Mouse (Mus musculus): ENCODE results near the gene Zscan10. TPM values are rescaled to one million over a fixed set of nuclear protein-coding genes. Genes with fewer than 3 reads are reported as not detected.

Zscan10 gene
- polyA plus RNA-seq, 1 experiment from 2014 or later = not detected

GRCm38 (mm10) chr17:23599605-23600063 lies 1.0 kb upstream of the Zscan10 start:
- whole genome bisulfite sequencing = 45% methylated on average over 7 of the region's 7 CpGs
- Histone ChIP-seq H3K4me2 (ENCODE audit: low read depth) (peak overlapping the region; percentile 67), H3K36me3 (ENCODE audit: control insufficient read depth, insufficient read depth, low read length) (no peaks in the 10 kb centered on the region), H3K27me3 (ENCODE audit: control insufficient read depth, insufficient read depth, low read length) (no peaks in the 10 kb centered on the region), H3K4me1 (ENCODE audit: control insufficient read depth, insufficient read depth, low read length) (no peaks in the 10 kb centered on the region), H3K9me3 (ENCODE audit: control insufficient read depth, low read length) (no peaks in the 10 kb centered on the region), H3K9ac (ENCODE audit: low read length) (peak overlapping the region; percentile 56; the same call in 1 of the 2 replicates), H3K27ac (ENCODE audit: low read depth, low read length) (no peak overlapping the region), H3K4me3 (ENCODE audit: low read depth, low read length) (peak overlapping the region; percentile 32)
- no peak for DNase-seq (ENCODE audit: low spot score)
- ATAC-seq (ENCODE audit: insufficient read depth, low FRiP score, low TSS enrichment) = no peak

GRCm38 (mm10) chr17:23601836-23602585 lies 1.4 kb downstream of the Zscan10 start:
- no peak overlapping the region for H3K4me2 ChIP-seq (ENCODE audit: low read depth)
- no peak overlapping the region for H3K4me3 ChIP-seq (ENCODE audit: low read depth, low read length)
- no peaks in the 10 kb centered on the region for H3K4me1 ChIP-seq (ENCODE audit: control insufficient read depth, insufficient read depth, low read length)
- H3K36me3 ChIP-seq (ENCODE audit: control insufficient read depth, insufficient read depth, low read length) = no peaks in the 10 kb centered on the region
- ATAC-seq (ENCODE audit: insufficient read depth, low FRiP score, low TSS enrichment) (no peak), DNase-seq (ENCODE audit: low spot score) (no peak)
- H3K27me3 ChIP-seq (ENCODE audit: control insufficient read depth, insufficient read depth, low read length) = no peaks in the 10 kb centered on the region
- no peak overlapping the region for H3K9ac ChIP-seq (ENCODE audit: low read length)
- no peak overlapping the region for H3K27ac ChIP-seq (ENCODE audit: low read depth, low read length)
- 51% methylated on average over 10 of the region's 10 CpGs for WGBS
- no peaks in the 10 kb centered on the region for H3K9me3 ChIP-seq (ENCODE audit: control insufficient read depth, low read length)

GRCm38 (mm10) chr17:23603077-23603476 lies 2.4 kb downstream of the Zscan10 start:
- Histone ChIP-seq H3K4me3 (ENCODE audit: low read depth, low read length) (no peak overlapping the region), H3K9me3 (ENCODE audit: control insufficient read depth, low read length) (no peaks in the 10 kb centered on the region), H3K36me3 (ENCODE audit: control insufficient read depth, insufficient read depth, low read length) (no peaks in the 10 kb centered on the region), H3K27me3 (ENCODE audit: control insufficient read depth, insufficient read depth, low read length) (no peaks in the 10 kb centered on the region), H3K4me2 (ENCODE audit: low read depth) (no peak overlapping the region), H3K4me1 (ENCODE audit: control insufficient read depth, insufficient read depth, low read length) (no peaks in the 10 kb centered on the region), H3K9ac (ENCODE audit: low read length) (no peak overlapping the region), H3K27ac (ENCODE audit: low read depth, low read length) (no peak overlapping the region)
- 33% methylated on average over 8 of the region's 8 CpGs for WGBS
- DNase-seq (ENCODE audit: low spot score) (no peak), ATAC-seq (ENCODE audit: insufficient read depth, low FRiP score, low TSS enrichment) (no peak)

GRCm38 (mm10) chr17:23603542-23603941 lies 2.9 kb downstream of the Zscan10 start:
- Histone ChIP-seq H3K9me3 (ENCODE audit: control insufficient read depth, low read length) (no peaks in the 10 kb centered on the region), H3K4me1 (ENCODE audit: control insufficient read depth, insufficient read depth, low read length) (no peaks in the 10 kb centered on the region), H3K27me3 (ENCODE audit: control insufficient read depth, insufficient read depth, low read length) (no peaks in the 10 kb centered on the region), H3K36me3 (ENCODE audit: control insufficient read depth, insufficient read depth, low read length) (no peaks in the 10 kb centered on the region), H3K4me2 (ENCODE audit: low read depth) (no peak overlapping the region), H3K9ac (ENCODE audit: low read length) (no peak overlapping the region), H3K4me3 (ENCODE audit: low read depth, low read length) (no peak overlapping the region), H3K27ac (ENCODE audit: low read depth, low read length) (no peak overlapping the region)
- WGBS = 67% methylated on average over 2 of the region's 2 CpGs
- ATAC-seq (ENCODE audit: insufficient read depth, low FRiP score, low TSS enrichment) = no peak
- peak; percentile 32 for DNase-seq (ENCODE audit: low spot score)

- WGBS = 83% methylated on average over 7 of the region's 7 CpGs
These were observed 3.7 kb downstream of the Zscan10 start for GRCm38 (mm10) chr17:23604394-23604793.

GRCm38 (mm10) chr17:23605220-23605619 lies 4.6 kb downstream of the Zscan10 start:
- H3K9me3 ChIP-seq (ENCODE audit: control insufficient read depth, low read length) = no peaks in the 10 kb centered on the region
- no peak overlapping the region for H3K4me2 ChIP-seq (ENCODE audit: low read depth)
- WGBS = 83% methylated on average over 8 of the region's 8 CpGs
- no peak for DNase-seq (ENCODE audit: low spot score)
- no peak overlapping the region for H3K27ac ChIP-seq (ENCODE audit: low read depth, low read length)
- H3K27me3 ChIP-seq (ENCODE audit: control insufficient read depth, insufficient read depth, low read length) = no peaks in the 10 kb centered on the region
- H3K9ac ChIP-seq (ENCODE audit: low read length) = no peak overlapping the region
- no peak for ATAC-seq (ENCODE audit: insufficient read depth, low FRiP score, low TSS enrichment)
- no peak overlapping the region for H3K4me3 ChIP-seq (ENCODE audit: low read depth, low read length)
- H3K4me1 ChIP-seq (ENCODE audit: control insufficient read depth, insufficient read depth, low read length) = no peaks in the 10 kb centered on the region
- H3K36me3 ChIP-seq (ENCODE audit: control insufficient read depth, insufficient read depth, low read length) = no peaks in the 10 kb centered on the region

More at GRCm38 (mm10) chr17:23604394-23604793, 3.7 kb downstream of the Zscan10 start:
- Histone ChIP-seq H3K4me1 (ENCODE audit: control insufficient read depth, insufficient read depth, low read length) (no peaks in the 10 kb centered on the region), H3K9ac (ENCODE audit: low read length) (no peak overlapping the region), H3K36me3 (ENCODE audit: control insufficient read depth, insufficient read depth, low read length) (no peaks in the 10 kb centered on the region), H3K4me2 (ENCODE audit: low read depth) (no peak overlapping the region), H3K27ac (ENCODE audit: low read depth, low read length) (no peak overlapping the region), H3K27me3 (ENCODE audit: control insufficient read depth, insufficient read depth, low read length) (no peaks in the 10 kb centered on the region), H3K9me3 (ENCODE audit: control insufficient read depth, low read length) (no peaks in the 10 kb centered on the region), H3K4me3 (ENCODE audit: low read depth, low read length) (no peak overlapping the region)
- DNase-seq (ENCODE audit: low spot score) (no peak), ATAC-seq (ENCODE audit: insufficient read depth, low FRiP score, low TSS enrichment) (no peak)

GRCm38 (mm10) chr17:23609612-23610011 lies 9.0 kb downstream of the Zscan10 start:
- Histone ChIP-seq H3K36me3 (ENCODE audit: control insufficient read depth, insufficient read depth, low read length) (no peaks in the 10 kb centered on the region), H3K4me2 (ENCODE audit: low read depth) (no peak overlapping the region), H3K4me3 (ENCODE audit: low read depth, low read length) (no peak overlapping the region), H3K9me3 (ENCODE audit: control insufficient read depth, low read length) (no peaks in the 10 kb centered on the region), H3K4me1 (ENCODE audit: control insufficient read depth, insufficient read depth, low read length) (no peaks in the 10 kb centered on the region), H3K9ac (ENCODE audit: low read length) (no peak overlapping the region), H3K27me3 (ENCODE audit: control insufficient read depth, insufficient read depth, low read length) (no peaks in the 10 kb centered on the region), H3K27ac (ENCODE audit: low read depth, low read length) (no peak overlapping the region)
- 93% methylated on average over 24 of the region's 24 CpGs for WGBS
- no peak for DNase-seq (ENCODE audit: low spot score)
- ATAC-seq (ENCODE audit: insufficient read depth, low FRiP score, low TSS enrichment) = no peak

- no peaks in the 10 kb centered on the region for H3K36me3 ChIP-seq (ENCODE audit: control insufficient read depth, insufficient read depth, low read length)
- H3K4me3 ChIP-seq (ENCODE audit: low read depth, low read length) = no peak overlapping the region
- H3K27me3 ChIP-seq (ENCODE audit: control insufficient read depth, insufficient read depth, low read length) = no peaks in the 10 kb centered on the region
- H3K9ac ChIP-seq (ENCODE audit: low read length) = no peak overlapping the region
- ATAC-seq (ENCODE audit: insufficient read depth, low FRiP score, low TSS enrichment) (peak; percentile 38; the same call in 1 of the 2 replicates), DNase-seq (ENCODE audit: low spot score) (peak; percentile 50)
- H3K9me3 ChIP-seq (ENCODE audit: control insufficient read depth, low read length) = no peaks in the 10 kb centered on the region
- WGBS = 87% methylated on average over 28 of the region's 28 CpGs
- H3K4me1 ChIP-seq (ENCODE audit: control insufficient read depth, insufficient read depth, low read length) = no peaks in the 10 kb centered on the region
- H3K27ac ChIP-seq (ENCODE audit: low read depth, low read length) = no peak overlapping the region
- H3K4me2 ChIP-seq (ENCODE audit: low read depth) = no peak overlapping the region
These were observed 9.7 kb downstream of the Zscan10 start for GRCm38 (mm10) chr17:23610361-23610800.

- WGBS = 65% methylated on average over 9 of the region's 9 CpGs
- H3K4me3 ChIP-seq (ENCODE audit: low read depth, low read length) = no peak overlapping the region
These were observed 16.4 kb downstream of the Zscan10 start for GRCm38 (mm10) chr17:23617087-23617486.

More at GRCm38 (mm10) chr17:23617087-23617486, 16.4 kb downstream of the Zscan10 start:
- Histone ChIP-seq H3K9ac (ENCODE audit: low read length) (no peak overlapping the region), H3K4me2 (ENCODE audit: low read depth) (no peak overlapping the region), H3K27ac (ENCODE audit: low read depth, low read length) (no peak overlapping the region), H3K4me1 (ENCODE audit: control insufficient read depth, insufficient read depth, low read length) (no peaks in the 10 kb centered on the region), H3K27me3 (ENCODE audit: control insufficient read depth, insufficient read depth, low read length) (no peaks in the 10 kb centered on the region), H3K36me3 (ENCODE audit: control insufficient read depth, insufficient read depth, low read length) (no peaks in the 10 kb centered on the region), H3K9me3 (ENCODE audit: control insufficient read depth, low read length) (no peaks in the 10 kb centered on the region)
- no peak for DNase-seq (ENCODE audit: low spot score)
- ATAC-seq (ENCODE audit: insufficient read depth, low FRiP score, low TSS enrichment) = no peak

All from neural tube, embryonic 11.5 days (tissue).